Mouse (Mus musculus): ENCODE data around the gene Pipox.
A peak's percentile ranks its signal among the peaks of the same experiment; 100 is the strongest.

The Pipox gene

DNA sequence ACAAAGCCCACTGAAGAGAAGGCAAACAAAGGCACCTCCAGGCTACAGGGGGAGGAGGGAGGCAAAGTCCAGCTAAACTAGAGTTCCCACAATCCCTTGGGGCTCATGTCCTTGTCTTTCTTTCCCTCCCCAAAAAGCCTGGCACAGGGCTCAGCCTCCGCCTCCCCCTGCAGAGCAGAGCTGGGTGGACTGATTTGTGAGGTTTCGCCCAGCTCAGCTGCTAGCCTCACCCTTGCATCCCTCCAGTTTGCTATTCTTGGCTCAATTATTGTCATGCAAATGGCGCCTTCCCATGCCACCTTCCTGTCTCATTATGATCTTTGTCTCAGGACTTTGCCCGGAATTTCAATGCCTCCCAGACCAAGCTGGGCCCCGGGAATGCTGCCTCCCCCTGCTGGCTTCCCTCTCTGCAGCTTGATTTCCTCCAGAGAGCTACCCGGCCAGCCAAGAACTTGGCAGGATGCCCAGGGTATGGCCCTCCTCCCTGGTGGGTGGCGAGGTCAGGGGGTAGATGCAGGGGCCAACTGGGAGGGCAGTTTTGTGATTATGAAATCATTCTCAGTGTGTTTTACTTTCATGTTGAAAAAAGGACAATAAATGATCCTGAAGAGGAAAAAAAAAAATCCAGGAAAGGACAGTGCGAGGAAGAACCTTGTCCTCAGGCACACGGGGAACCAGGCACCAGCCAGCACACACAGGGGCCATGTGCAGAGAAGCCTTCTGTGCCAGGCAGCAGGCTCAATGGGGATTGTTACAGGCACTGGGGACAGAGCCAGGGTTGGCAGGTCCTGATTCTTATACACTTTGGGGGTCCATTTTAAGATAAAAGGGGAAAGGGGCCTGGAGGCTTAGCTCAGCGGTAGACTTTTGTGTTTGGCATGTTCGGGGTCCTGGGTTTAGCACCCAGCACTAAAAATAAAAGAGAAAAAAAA lies at the start of gene Pipox:
Gene Pipox (minus strand): TSS at position 310 of the 932 bp plus-strand sequence.
- DNase-seq (ENCODE audit: low spot score), result peak; percentile 56

DNA sequence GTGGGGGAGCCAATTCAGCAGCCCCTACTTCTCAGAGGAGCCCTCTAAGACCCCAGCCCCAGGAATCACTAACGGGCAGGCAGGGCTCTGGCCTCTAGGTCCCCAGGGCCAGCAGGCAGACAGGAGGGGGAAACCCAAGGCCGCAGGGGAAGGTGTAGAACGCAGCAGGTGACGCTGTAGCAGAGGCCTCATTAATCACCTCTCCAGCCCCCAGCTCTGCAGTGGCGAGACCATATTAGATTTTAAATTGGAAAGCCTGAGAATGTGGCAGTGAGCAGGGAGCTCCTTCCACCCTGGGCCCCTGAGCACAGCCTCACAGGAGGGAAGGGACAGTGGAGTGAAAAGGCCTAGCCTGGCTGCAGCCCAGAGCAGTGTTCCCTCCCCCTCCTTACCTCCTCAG lies 48.3 kb upstream of the Pipox start:
- no peak for DNase-seq (ENCODE audit: low spot score)

DNA sequence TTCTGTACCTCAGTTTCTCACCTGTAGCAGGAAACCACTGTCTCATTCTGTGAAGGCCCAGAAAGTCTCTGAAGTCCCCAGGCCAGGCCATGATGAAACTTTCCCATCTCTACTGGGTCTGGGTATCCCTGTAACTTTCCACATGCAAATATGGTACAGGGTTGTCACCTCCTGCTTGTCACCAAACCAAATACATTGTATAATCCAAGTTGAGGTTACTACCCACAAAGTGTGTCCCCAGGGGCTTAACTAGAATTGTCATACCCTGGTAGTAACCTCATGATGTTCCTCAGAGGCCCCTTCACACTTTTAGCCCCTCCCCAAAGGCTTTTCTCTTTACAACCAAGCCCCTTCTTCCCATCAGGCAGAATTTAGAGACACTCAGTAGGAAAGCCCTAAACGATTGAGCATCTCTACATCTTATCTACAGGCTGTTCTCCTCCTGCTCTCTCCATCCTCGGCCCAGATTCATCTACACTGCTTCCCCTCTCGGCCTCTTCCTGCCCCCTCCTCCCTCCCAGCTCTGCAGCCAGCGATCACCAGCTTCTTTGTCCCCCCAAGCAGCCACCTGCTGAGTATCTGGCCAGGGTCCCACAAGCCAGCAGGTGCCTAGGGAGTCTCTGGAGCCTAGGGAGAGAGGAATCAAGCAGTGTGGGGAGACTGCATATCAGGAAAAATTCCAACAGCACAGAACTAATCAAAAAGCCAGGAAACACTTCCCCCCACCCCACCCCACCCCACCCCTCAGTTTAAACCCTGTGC lies 43.9 kb upstream of the Pipox start:
- no peak for DNase-seq (ENCODE audit: low spot score)

DNA sequence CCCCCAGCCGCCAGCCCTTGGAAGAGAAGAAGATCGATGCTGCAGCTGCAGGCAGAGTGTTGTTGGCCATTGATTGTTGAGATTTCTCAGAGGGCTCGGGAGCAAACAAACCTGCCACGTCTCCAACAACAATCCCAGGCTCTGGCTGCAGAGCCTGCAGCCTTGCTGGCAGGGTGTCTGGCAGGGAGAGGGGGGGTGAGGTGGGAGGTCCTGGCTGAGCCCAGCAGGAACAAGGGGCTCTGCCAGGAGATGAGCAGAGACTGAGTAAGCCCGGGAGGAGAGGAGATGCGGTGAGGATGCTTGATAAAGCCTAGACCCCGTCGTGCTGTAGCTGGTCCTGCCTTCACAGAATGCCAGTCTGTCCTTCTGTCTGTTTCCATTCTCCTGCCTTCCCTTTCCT lies 43.0 kb upstream of the Pipox start:
- no peak for DNase-seq (ENCODE audit: low spot score)

DNA sequence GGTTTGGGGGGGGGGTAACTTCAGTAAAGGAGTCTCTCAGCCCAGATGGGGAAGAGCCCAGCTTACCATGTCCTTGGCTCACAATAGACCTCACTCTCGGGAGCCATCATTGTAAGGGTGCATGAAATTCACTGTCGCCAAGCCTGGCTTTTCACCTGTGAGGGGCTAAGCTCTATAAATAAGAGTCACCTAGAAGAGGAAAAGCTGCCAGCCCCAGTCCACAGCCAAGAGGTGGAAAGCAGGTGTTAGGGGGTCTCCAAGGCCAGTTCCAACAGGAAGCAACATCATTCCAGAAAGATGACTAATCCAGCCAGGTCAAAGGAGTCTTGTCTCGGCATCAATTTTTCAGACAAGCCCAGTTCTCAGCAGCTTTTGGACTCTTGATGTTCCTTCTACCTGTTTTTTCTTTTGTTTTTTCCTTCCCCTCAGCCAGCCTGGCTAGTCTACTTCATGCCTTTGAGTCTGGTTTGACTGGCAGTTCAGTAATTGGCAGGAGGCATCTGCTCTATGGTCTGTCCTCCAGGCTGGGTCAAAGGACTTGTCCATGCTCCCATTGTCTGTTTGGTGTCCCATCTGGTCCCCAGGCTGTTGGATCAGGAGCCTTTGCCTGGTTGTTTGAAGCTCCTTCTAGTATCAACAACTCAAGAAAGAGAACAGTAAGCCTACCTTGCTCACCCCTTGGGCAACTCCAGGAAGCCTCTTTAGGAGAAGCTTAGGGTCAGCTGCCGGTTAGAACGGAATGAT lies 40.8 kb upstream of the Pipox start:
- DNase-seq (ENCODE audit: low spot score), result no peak

DNA sequence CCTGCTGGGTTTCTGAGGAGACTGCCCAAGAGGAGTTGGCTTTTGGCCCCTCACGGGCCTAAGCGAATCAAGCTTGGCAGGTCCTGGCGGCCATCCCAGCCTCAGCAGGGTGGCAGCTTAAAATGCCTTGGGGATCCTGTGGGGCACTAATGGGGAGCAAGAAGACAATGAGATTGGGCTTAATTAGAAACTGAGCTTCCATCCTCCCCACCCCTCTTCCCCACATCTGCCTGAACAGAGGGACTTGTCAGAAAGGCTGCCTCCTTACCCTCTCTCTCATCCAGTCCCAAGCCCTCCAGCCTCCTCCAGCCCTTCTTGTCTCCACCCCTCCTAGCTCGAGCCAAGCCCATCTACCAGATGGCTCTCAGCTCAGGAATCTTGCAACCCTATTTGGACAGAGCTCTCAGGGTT lies 40.2 kb upstream of the Pipox start:
- no peak for DNase-seq (ENCODE audit: low spot score)

DNA sequence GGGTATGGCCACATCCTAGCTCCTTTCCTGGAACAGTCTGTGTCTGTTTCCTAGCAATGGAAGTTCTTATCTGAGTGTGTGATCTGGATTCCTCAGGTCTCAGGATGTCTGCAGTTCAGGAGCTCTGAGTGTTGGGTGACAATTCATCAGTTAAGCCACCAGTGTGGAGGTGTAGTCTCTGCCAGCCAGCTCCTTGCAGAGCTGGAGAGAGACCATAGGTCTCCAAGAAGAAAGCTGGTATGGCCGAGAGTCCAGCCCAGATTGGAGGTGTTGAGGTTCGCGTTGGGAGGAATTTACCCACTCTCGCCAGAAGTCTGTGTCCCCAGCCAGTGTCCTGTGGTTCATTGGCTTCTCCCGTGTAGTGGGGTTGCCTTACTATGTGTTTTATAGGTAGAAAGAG lies 38.7 kb upstream of the Pipox start:
- no peak for DNase-seq (ENCODE audit: low spot score)

DNA sequence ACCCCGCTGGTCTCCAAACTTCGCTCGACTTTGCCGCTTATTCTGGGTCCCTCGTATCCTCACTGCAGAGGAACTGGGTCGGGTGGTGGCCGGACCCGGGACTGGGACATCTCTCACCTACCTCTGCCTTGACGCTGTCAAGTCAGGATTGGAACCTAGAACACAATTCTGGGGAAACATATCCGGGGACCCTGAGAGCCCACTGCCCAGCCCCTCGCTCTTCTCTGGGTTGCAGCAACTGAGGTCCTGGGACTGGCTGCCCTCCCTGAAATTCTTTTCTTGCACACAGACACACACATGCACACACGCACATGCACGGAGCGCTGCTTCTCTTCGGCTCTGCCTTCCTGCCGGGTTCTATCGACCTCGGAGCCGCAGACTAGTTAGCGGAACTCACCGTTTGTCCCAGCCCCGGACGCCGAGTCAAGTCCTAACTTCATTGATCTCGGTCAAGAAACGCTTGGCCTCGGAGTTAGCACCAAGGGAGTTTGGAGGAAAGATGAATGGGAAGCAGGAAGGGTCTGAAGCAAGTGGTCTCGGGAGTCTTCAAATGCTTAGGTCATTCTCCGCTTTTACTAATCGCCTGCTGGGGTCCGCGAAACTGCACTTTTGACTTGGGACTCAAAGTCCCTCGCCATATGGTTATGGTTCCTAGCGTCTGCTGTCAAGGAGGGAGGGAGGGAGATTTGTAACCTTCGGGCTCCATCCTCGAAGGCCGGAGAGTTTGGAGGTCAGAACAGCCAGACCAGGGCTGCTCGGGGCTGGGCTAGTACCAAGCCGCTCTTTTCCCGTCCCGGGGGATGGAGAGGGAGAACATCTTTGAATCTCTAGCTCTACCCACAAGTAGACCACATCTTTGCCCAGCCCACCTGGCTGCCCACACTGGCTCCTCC lies 37.9 kb upstream of the Pipox start:
- no peak for DNase-seq (ENCODE audit: low spot score)

DNA sequence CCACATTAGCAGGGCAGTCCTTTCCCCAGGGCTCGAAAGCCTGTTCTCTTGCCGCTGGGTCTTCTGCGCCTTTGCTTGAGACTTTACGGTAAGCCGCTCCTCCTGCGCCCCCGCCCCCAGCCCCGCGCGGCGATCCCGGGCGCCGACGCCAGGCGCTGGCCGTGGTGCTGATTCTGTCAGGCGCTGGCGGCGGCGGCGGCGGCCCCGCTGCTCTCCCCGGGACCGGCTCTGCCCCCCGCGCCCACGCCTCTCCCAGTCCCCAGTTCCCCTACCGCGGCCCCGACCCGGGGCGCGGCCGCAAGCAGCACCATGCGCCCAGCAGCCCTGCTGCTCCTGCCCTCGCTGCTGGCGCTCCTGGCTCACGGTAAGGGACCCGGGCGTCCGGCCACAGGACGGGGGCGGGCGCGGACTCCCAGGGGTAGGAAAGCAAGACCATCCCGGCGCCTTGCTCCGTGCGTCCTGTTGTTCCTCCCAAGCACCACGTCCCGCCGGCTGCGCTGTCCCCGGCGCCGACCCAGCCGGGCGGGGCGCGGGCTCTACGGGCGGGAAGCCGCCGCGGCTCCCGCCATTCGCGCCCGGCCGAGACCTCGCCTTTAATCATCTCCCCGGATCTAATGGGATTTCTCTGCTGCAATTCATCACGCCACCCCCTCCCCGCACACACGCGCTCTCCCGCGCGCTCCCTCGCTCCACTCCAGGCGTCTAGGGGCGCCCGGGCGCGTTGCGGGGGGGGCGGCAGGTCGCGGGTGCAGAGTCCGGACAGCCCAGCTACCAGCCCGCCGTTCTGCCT lies 37.0 kb upstream of the Pipox start, which contains the start of gene Sez6:
Gene Sez6 (plus strand): TSS at position 50 of the 790 bp plus-strand sequence.
- peak; percentile 68 for DNase-seq (ENCODE audit: low spot score)

DNA sequence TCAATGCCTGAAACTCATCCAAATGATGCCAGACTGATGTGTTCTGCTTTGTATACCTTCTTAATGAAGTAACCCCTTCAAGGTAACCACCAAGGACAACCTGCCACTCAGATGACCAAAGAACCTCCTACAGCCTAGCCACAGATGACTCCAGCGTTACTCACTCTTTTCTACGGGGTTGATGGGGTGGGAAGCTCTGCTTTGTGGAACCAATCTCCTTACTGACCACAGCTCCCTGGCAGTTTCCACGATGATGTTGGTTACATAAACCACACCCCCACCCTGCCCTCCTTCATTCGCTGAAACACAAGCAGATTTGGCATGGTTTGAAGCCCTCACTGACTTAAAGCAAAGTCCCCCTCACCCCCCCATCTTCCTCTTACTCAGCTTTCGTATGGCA lies 33.9 kb upstream of the Pipox start:
- DNase-seq (ENCODE audit: low spot score), result no peak

DNA sequence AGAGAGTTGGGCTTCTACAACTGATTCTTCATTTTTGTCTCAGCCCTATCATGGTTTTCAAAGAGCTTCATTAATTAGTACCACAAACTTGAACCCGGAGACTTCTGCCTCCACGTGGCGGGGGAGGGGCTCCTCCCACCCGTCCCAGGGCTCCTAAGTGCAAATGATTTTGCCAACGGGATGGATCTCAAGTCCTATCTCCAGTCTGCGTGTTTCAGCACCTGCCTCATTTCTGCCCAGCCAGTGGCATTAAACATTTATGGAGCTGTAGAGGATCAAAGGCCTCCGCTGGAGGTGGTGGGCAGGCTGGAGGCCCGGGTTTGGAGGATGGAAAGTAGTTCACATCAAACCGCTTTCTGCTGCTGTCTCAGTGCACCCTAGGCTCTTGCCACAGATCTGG lies 32.8 kb upstream of the Pipox start:
- DNase-seq (ENCODE audit: low spot score), result no peak

DNA sequence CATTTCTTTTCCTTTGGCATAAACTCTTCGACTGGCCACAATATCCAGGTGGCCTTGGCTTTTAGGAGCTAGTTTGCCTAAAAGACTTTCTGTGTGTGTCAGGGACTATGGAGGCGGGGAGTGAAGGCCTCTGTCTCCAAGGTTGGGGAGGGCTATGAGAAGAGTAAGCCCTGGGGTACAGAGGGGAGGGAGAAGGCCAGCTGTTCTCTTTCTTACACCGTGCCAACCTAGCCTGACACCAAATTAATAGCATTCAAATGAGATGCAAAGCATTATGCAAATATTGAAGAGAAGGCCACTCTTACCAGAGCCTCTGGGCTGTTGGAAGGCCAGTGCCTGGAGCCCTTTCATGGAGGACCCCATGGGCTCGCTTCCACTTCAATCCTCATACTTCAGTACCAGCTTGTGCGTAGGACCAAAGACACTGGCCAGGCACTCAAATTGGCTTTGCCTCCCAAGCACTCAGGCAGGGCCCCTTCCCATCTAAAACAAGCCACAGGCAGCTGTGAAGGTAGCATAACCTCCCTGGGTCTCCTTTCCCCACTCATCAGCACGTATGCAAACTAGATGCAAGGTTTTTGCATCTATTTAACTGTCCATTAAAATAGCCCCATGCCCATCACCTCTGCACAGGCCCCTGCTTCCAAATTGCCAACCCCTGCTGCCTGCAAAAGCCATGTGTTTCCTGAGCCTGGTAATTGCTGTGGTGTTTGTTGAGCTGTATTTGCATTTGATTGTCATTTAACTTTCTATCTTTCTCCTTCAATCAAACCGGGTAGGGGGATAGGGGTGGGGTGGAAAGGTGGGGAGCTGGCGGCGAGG lies 32.2 kb upstream of the Pipox start:
- DNase-seq (ENCODE audit: low spot score), result no peak

DNA sequence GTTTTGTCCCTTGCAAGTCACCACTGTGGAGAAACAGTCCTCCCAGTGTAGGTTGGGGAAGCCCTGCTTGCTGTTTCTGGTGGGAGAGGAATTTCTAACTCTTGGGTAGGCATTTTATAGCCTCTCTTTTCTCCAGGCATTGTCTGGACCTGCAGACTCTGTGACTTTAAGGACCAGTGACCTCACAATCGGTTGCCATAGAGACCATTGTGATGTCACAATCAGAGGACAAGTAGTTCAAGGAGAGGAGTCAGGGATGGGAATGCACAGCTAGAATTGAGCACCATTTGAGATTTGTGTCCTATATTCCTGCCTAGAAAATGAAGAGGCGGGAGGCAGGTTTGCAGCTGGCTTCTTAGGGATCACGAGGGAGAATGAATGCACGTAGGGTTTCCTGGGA lies 29.4 kb upstream of the Pipox start:
- no peak for DNase-seq (ENCODE audit: low spot score)

DNA sequence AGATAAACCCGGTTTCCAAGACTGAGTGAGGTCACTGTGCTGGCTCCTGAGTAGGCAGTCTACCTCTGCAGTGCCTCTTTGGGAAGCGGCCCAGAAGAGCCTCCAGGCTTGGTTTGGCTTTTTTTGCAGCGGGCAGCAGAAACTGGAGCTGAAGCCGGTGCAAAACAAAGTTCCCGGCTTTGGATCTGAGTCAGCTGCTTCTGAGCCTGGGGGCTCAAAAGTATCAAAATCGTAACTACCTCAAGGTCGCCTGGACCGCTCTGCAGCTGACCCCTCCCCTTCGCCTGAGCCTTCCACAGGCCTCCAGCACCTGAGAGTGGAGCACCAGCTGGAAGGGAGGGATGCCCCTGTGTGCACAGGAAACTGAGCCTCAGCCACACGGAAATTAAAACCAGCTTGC lies 23.3 kb upstream of the Pipox start:
- no peak for DNase-seq (ENCODE audit: low spot score)

DNA sequence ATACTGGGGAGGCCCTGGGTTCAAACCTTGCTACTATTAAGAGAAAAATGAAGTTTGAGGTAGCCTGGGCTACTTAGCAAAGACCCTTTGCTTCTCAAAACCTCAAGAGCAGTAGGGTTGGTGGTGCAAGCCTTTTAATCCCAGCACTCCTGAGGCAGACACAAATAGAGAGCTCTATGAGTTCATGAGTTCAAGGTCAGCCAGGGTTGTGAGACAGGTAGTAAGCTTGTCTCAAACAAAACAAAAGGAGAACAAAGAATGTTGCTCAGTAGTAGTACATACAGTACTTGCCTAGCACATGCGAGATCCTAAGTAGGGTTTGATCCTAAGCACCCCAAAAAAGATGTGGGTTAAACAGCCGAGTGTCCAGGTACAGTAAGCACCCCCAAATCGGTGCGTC lies 22.8 kb upstream of the Pipox start:
- DNase-seq (ENCODE audit: low spot score), result no peak

DNA sequence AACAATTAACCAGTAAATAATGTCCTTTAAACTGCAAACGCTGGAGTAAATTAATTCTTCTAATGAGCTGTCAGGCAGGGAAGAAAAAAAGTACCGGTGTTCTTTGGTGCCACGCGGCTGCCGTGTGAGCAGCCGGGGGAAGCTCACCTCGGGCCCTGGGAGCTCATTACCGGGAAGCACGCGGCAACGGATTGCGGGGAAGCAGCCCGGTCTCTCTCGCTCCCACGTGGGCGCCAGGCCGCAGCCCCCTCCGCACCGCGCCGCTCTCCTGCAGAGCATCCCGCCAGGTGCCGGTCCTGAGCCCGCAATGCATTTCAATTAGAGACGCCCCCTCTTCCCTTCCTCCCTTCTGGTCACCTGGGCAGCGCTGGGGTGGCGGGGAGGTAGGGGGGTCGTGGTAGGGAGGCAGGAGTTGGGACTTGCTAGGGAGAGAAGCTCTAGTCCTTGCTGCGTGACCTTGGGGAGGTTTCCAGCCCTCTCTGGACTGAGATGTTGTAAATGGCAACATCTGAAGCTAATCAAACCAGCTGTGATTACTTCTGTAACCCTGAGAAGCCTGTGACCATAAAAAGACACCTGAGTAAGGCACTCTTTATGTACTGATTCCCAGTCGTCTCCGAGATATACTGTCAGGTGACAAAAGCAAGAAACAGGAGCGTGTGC lies 20.8 kb upstream of the Pipox start:
- DNase-seq (ENCODE audit: low spot score), result no peak

DNA sequence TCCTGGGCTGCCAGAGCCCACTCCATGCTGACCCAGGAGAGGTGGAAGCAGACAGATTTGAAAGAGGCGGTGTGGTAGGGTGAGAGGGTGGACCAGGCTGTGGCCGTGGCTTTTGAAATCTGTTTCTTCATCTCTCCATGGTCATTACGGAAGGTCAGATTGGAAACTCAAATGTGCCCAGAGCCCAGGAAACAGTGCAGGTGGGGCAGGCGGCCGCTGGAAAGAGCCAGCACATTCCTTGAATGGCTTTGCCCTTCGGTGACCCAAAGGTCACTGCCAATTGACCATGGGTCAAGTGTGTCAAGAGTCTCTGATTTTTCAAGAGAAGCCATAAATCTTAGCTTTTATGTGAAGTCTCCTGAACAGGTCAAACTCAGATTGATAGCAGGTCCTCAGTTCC lies 19.6 kb upstream of the Pipox start:
- DNase-seq (ENCODE audit: low spot score), result no peak

DNA sequence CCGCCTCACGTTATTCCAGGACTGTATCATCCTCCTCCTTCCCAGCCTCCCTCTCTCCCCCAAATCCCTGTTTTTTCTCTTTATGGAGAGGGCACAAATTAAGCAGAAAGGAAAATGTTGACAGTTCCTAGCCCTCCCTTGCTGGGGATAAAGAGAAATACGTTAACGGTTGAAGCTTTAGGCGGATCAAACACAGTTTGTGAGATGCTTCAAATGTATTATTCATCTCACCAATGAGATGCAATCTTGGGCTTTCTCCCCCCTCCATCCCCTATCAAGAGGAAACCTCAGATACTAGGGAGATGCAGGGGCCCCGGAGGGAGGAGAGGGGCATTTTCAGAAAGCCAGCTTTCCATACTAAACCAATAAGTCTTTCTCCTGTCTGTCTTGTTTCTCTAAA lies 15.9 kb upstream of the Pipox start:
- no peak for DNase-seq (ENCODE audit: low spot score)

DNA sequence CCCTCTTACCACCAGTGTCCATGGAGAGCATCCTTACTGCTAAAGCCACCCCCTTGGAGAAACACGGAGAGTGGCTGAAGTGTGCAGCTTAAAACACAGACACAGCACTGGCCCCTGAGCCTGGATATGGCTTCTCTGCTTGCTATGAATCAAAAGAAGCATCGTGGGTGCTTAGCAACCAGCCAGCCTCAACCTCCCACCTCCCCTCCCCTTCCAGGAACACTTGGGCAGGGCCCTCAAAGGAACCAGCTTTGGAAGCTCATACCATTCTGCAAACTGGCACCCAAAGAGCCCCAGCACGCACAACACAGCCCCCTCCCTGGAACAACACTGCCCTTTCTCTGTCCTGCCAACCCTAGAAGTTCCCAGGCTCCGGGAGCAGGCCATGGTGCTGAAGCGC lies 15.5 kb upstream of the Pipox start:
- DNase-seq (ENCODE audit: low spot score), result no peak
